Mouse (Mus musculus) embryonic fibroblast, embryonic 13.5 days (primary cell): ENCODE data around the gene Cdk1. TPM values are rescaled to one million over a fixed set of nuclear protein-coding genes. Genes with fewer than 3 reads are reported as not detected.

Experiments used
- H3K27ac ChIP-seq: 2 replicates; pipeline ENCODE4 v1.5.1; 2012; ENCODE audit warnings: low read length, control low read depth, inconsistent platforms; ENCODE audit not compliant: insufficient read depth
- H3K4me1 ChIP-seq: 2 replicates; pipeline ENCODE4 v1.6.1; 2011; ENCODE audit warnings: low read length; ENCODE audit not compliant: control insufficient read depth, insufficient read depth
- H3K4me3 ChIP-seq: 2 replicates; pipeline ENCODE4 v1.5.1; 2011; ENCODE audit warnings: mild to moderate bottlenecking, control low read depth, low read length; ENCODE audit not compliant: insufficient read depth
- CTCF ChIP-seq: IDR thresholded peaks from 2 replicates; pipeline ENCODE4 v1.5.1; 2011; ENCODE audit warnings: mild to moderate bottlenecking, control low read depth, low read length, moderate library complexity, borderline replicate concordance; ENCODE audit not compliant: insufficient read depth
- POLR2A ChIP-seq: IDR thresholded peaks from 2 replicates; pipeline ENCODE4 v1.6.1; 2011; ENCODE audit warnings: low read depth, mild to moderate bottlenecking, control low read depth, low read length, moderate library complexity
- polyA plus RNA-seq: library from polyadenylated mRNA; stranded (reverse); fragments of >200 nt; gene quantifications from 2 replicates; pipeline ENCODE4 v1.2.4, GENCODE M21; 2011; ENCODE audit warnings: low read depth; ENCODE audit not compliant: missing spikeins, insufficient read length

Cdk1 gene
- polyA plus RNA-seq, 1 experiment: 200 TPM

DNA sequence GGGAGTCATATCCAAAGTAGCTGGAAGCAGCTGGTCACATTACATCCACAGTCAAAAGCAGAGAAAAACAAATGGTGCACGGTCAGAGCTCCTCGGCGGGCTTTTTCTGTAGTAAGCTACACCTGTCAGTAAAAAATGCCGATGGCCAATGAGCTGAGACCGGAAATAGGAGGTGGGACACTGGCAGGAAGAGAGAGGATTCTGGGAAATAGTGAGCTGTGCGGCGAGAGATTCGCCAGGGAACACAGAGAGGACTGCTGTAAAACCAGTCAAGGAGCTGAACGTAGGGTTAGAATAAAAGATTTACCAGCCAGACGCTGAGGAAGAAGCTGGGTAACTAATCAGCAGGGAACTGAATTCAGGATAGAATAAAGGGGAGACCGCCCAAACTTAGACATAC lies 34.2 kb downstream of the Cdk1 start:
- Histone ChIP-seq H3K4me3 (no peak overlapping the region), H3K4me1 (no peaks in the 10 kb centered on the region), H3K27ac (no peak overlapping the region)
- TF ChIP-seq CTCF (no peak), POLR2A (no peak)

GRCm38 (mm10) chr10:69313944-69314343 lies 38.8 kb downstream of the Cdk1 start:
- TF ChIP-seq CTCF: no peak
- TF ChIP-seq POLR2A: no peak
- Histone ChIP-seq H3K27ac (no peak overlapping the region), H3K4me1 (no peaks in the 10 kb centered on the region), H3K4me3 (no peak overlapping the region)

DNA sequence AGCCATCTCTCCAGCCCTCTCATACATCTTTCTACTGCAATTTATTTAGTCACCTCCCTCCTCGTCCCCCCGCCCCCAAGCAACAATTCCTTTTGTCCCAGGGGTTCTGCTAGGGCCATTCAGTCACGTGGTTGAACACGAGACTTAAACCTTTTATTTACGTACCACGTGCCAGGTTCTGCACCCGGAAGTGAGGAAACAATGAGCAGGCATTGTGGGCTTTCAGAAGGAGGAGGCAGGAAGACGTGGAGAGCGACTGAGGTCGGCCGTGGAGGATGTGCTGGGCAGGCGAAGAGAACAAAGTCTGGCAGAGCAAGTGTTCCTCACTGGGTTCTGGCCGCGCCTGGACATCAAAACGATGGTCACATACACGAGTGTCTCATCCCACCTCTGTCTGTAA lies 40.9 kb downstream of the Cdk1 start:
- Histone ChIP-seq H3K4me3 (no peak overlapping the region), H3K27ac (no peak overlapping the region), H3K4me1 (no peaks in the 10 kb centered on the region)
- TF ChIP-seq CTCF (no peak), POLR2A (no peak)

- Histone ChIP-seq H3K4me1 (no peaks in the 10 kb centered on the region), H3K4me3 (no peak overlapping the region)
Observed at GRCm38 (mm10) chr10:69309109-69309508, 43.6 kb downstream of the Cdk1 start.

GRCm38 (mm10) chr10:69307067-69307466 lies 45.7 kb downstream of the Cdk1 start:
- H3K27ac ChIP-seq: no peak overlapping the region
- H3K4me1 ChIP-seq: no peaks in the 10 kb centered on the region
- TF ChIP-seq CTCF (peak; percentile 74; the same call in 1 of the 2 replicates), POLR2A (no peak)
- no peak overlapping the region for H3K4me3 ChIP-seq

More at GRCm38 (mm10) chr10:69309109-69309508, 43.6 kb downstream of the Cdk1 start:
- TF ChIP-seq POLR2A (no peak), CTCF (no peak)
- H3K27ac ChIP-seq: no peak overlapping the region

DNA sequence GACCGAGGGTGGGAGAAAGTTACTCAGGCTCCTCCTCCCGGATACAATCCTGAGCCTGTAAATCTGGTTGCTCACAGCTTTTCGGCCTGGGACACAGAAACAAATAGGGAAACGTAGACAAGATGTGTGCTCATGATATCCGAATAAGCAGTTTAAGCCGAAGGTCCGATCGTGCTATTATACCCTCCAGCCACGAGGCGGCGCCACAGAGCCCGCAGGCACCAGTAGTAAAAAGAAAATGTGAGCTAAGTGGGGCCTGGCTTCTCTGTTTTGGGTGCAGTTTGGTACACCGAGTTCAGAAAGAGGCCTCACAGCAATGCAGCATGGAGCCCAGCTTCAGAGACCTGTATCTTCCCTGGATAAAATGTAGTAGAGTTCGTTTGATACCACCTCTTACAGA lies 46.5 kb downstream of the Cdk1 start:
- no peak overlapping the region for H3K27ac ChIP-seq
- no peak overlapping the region for H3K4me3 ChIP-seq
- TF ChIP-seq CTCF (peak; percentile 42; the same call in 1 of the 2 replicates), POLR2A (no peak)
- no peaks in the 10 kb centered on the region for H3K4me1 ChIP-seq

DNA sequence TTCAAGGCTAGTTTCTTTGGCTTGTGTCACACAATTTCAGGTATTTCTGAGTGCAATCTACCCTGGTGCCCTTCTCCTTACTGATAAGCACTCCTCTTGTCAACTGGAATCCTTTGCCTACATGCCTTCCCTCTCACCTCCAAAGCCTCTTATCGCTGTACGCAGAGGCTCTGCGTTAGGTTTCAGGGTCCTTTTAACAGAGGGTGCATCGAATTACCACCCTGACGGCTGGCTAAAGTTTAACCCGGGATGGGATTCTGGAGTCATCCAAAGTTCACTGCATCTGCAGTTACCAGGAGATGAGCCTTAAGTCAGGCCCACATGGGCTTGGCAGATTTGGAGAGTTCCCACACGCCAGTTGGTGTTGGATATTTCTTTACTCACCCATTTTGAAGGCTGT lies 47.1 kb downstream of the Cdk1 start:
- Histone ChIP-seq H3K27ac (no peak overlapping the region), H3K4me1 (no peaks in the 10 kb centered on the region), H3K4me3 (no peak overlapping the region)
- no peak for TF ChIP-seq POLR2A
- TF ChIP-seq CTCF: no peak

- no peak overlapping the region for H3K4me3 ChIP-seq
- H3K27ac ChIP-seq: no peak overlapping the region
- no peaks in the 10 kb centered on the region for H3K4me1 ChIP-seq
- TF ChIP-seq POLR2A (no peak), CTCF (no peak)
Observed at GRCm38 (mm10) chr10:69304819-69305218, 47.9 kb downstream of the Cdk1 start.

GRCm38 (mm10) chr10:69302667-69303066 lies 50.1 kb downstream of the Cdk1 start:
- no peak for TF ChIP-seq CTCF
- no peak for TF ChIP-seq POLR2A
- no peak overlapping the region for H3K4me3 ChIP-seq
- H3K27ac ChIP-seq: no peak overlapping the region
- no peaks in the 10 kb centered on the region for H3K4me1 ChIP-seq

- Histone ChIP-seq H3K4me1 (0 out of 2 replicates have a peak, but pooled peaks cover 2% of the 10 kb centered on the region), H3K4me3 (no peak overlapping the region), H3K27ac (no peak overlapping the region)
- TF ChIP-seq CTCF (no peak), POLR2A (no peak)
Observed at GRCm38 (mm10) chr10:69299985-69300384, 52.8 kb downstream of the Cdk1 start.

GRCm38 (mm10) chr10:69295919-69296318 lies 56.8 kb downstream of the Cdk1 start:
- no peak overlapping the region for H3K4me3 ChIP-seq
- TF ChIP-seq CTCF: no peak
- no peak for TF ChIP-seq POLR2A
- H3K27ac ChIP-seq: no peak overlapping the region
- H3K4me1 ChIP-seq: 0 out of 2 replicates have a peak, but pooled peaks cover 2% of the 10 kb centered on the region
